Comparison of ENCODE assay signal across 13 mouse cellular contexts in genomic region chr2:137704948-137705723, GRCm38 (mm10).
DNase-seq lines count a peak whose midpoint lies in the region; ATAC-seq and TF ChIP-seq lines count a peak whose summit lies in the region.
"Had no signal": no experiment of that assay in that cellular context is flagged by ENCODE, and none has a peak within 500 bp of the region (broad histone marks: within the 10 kb centered on the region; RNA-seq: fewer than 3 reads in every experiment).

No protein-coding gene starts in this region.

- no peaks in the 10 kb centered on the region for H3K4me1 ChIP-seq in embryonic facial prominence, embryonic 11.5 days (ENCODE audit: control insufficient read depth, insufficient read depth, low read length)
- peaks cover 19% of the 10 kb centered on the region for H3K4me1 ChIP-seq in embryonic facial prominence, embryonic 10.5 days
- peaks cover 37% of the 10 kb centered on the region for H3K4me1 ChIP-seq in forebrain, embryonic 10.5 days
- 0 out of 2 replicates have a peak, but pooled peaks cover 8% of the 10 kb centered on the region for H3K4me1 ChIP-seq in hindbrain, postnatal 0 days (ENCODE audit: insufficient read depth, low read length)
- peaks cover 28% of the 10 kb centered on the region for H3K4me1 ChIP-seq in neural tube, embryonic 13.5 days (replicated peaks)
- H3K4me1 ChIP-seq in liver, embryonic 12.5 days: no peaks in the 10 kb centered on the region
- H3K4me1 ChIP-seq: lung, embryonic 15.5 days had no signal

- H3K27ac ChIP-seq in embryonic facial prominence, embryonic 11.5 days (replicated peaks; ENCODE audit: low read depth, low read length): no peak overlapping the region
- no peak overlapping the region for H3K27ac ChIP-seq in embryonic facial prominence, embryonic 10.5 days (replicated peaks)
- no peak overlapping the region for H3K27ac ChIP-seq in forebrain, embryonic 10.5 days
- no peak overlapping the region for H3K27ac ChIP-seq in hindbrain, postnatal 0 days
- H3K27ac ChIP-seq in neural tube, embryonic 13.5 days (replicated peaks): no peak overlapping the region
- H3K27ac ChIP-seq in liver, embryonic 12.5 days: no peak overlapping the region
- H3K27ac ChIP-seq: heart, embryonic 10.5 days; limb, embryonic 12.5 days; lung, embryonic 15.5 days had no signal

- H3K4me3 ChIP-seq in embryonic facial prominence, embryonic 11.5 days (ENCODE audit: low read depth, low read length): no peak overlapping the region
- no peak overlapping the region for H3K4me3 ChIP-seq in embryonic facial prominence, embryonic 10.5 days
- H3K4me3 ChIP-seq in forebrain, embryonic 10.5 days: no peak overlapping the region; the same call in 1 of the 2 replicates
- no peak overlapping the region for H3K4me3 ChIP-seq in hindbrain, postnatal 0 days (ENCODE audit: low read length)
- no peak overlapping the region for H3K4me3 ChIP-seq in neural tube, embryonic 13.5 days
- no peak overlapping the region for H3K4me3 ChIP-seq in liver, embryonic 12.5 days
- H3K4me3 ChIP-seq: limb, embryonic 12.5 days; lung, embryonic 15.5 days had no signal

- H3K36me3 ChIP-seq in embryonic facial prominence, embryonic 11.5 days (replicated peaks; ENCODE audit: control insufficient read depth, insufficient read depth, low read depth, low read length): no peaks in the 10 kb centered on the region
- no peaks in the 10 kb centered on the region for H3K36me3 ChIP-seq in embryonic facial prominence, embryonic 10.5 days (replicated peaks)
- H3K36me3 ChIP-seq in forebrain, embryonic 10.5 days (replicated peaks): no peaks in the 10 kb centered on the region
- no peaks in the 10 kb centered on the region for H3K36me3 ChIP-seq in hindbrain, postnatal 0 days (ENCODE audit: insufficient read depth, low read length)
- no peaks in the 10 kb centered on the region for H3K36me3 ChIP-seq in neural tube, embryonic 13.5 days
- no peaks in the 10 kb centered on the region for H3K36me3 ChIP-seq in liver, embryonic 12.5 days
- H3K36me3 ChIP-seq: heart, embryonic 10.5 days; limb, embryonic 12.5 days; lung, embryonic 15.5 days had no signal

- intact Hi-C loops in gastrocnemius, postnatal 36 days (cut with DNase I): no loop called here

- H3K9ac ChIP-seq in embryonic facial prominence, embryonic 11.5 days (replicated peaks; ENCODE audit: low read length): no peak overlapping the region
- no peak overlapping the region for H3K9ac ChIP-seq in hindbrain, postnatal 0 days (replicated peaks; ENCODE audit: low read length)
- no peak overlapping the region for H3K9ac ChIP-seq in neural tube, embryonic 13.5 days
- H3K9ac ChIP-seq in liver, embryonic 12.5 days: no peak overlapping the region
- H3K9ac ChIP-seq: limb, embryonic 12.5 days; lung, embryonic 15.5 days had no signal

- no peak overlapping the region for H3K4me2 ChIP-seq in embryonic facial prominence, embryonic 11.5 days (ENCODE audit: low read depth, low read length)
- H3K4me2 ChIP-seq in hindbrain, postnatal 0 days (ENCODE audit: low read depth, low read length): peak overlapping the region; percentile 40
- peak overlapping the region; percentile 46 for H3K4me2 ChIP-seq in neural tube, embryonic 13.5 days
- H3K4me2 ChIP-seq in liver, embryonic 12.5 days: no peak overlapping the region
- H3K4me2 ChIP-seq: limb, embryonic 12.5 days; lung, embryonic 15.5 days had no signal

- ATAC-seq in embryonic facial prominence, embryonic 11.5 days (replicated peaks; ENCODE audit: insufficient number of reproducible peaks, low FRiP score, low TSS enrichment, low read depth): peak; percentile 80
- no peak for ATAC-seq in hindbrain, postnatal 0 days
- peak; percentile 81 for ATAC-seq in neural tube, embryonic 13.5 days (ENCODE audit: low read depth)
- ATAC-seq in liver, embryonic 12.5 days: no peak
- ATAC-seq: inflammation-experienced regulatory T-cells, adult 6 months had no signal

- no peaks in the 10 kb centered on the region for H3K9me3 ChIP-seq in embryonic facial prominence, embryonic 11.5 days (replicated peaks; ENCODE audit: control insufficient read depth, low read length)
- H3K9me3 ChIP-seq in embryonic facial prominence, embryonic 10.5 days: no peaks in the 10 kb centered on the region
- H3K9me3 ChIP-seq in forebrain, embryonic 10.5 days: no peaks in the 10 kb centered on the region
- H3K9me3 ChIP-seq in hindbrain, postnatal 0 days (ENCODE audit: low read length): no peaks in the 10 kb centered on the region
- no peaks in the 10 kb centered on the region for H3K9me3 ChIP-seq in neural tube, embryonic 13.5 days
- H3K9me3 ChIP-seq in liver, embryonic 12.5 days (replicated peaks): no peaks in the 10 kb centered on the region
- H3K9me3 ChIP-seq: heart, embryonic 10.5 days; limb, embryonic 12.5 days; lung, embryonic 15.5 days had no signal

- WGBS in embryonic facial prominence, embryonic 11.5 days: 46% methylated on average over 12 of the region's 12 CpGs
- WGBS in embryonic facial prominence, embryonic 10.5 days: 52% methylated on average over 12 of the region's 12 CpGs
- WGBS in forebrain, embryonic 10.5 days: 23% methylated on average over 12 of the region's 12 CpGs
- 37% methylated on average over 12 of the region's 12 CpGs for WGBS in hindbrain, postnatal 0 days
- 10% methylated on average over 12 of the region's 12 CpGs for WGBS in neural tube, embryonic 13.5 days
- WGBS in liver, embryonic 12.5 days (ENCODE audit: insufficient replicate concordance): 45% methylated on average over 12 of the region's 12 CpGs

- TF ChIP-seq CTCF in hindbrain, postnatal 0 days (IDR thresholded peaks at IDR 0.05; ENCODE audit: low read depth): no peak

- H3K27me3 ChIP-seq in embryonic facial prominence, embryonic 11.5 days (ENCODE audit: control insufficient read depth, insufficient read depth, low read length): no peaks in the 10 kb centered on the region
- peaks cover 75% of the 10 kb centered on the region for H3K27me3 ChIP-seq in embryonic facial prominence, embryonic 10.5 days (replicated peaks; ENCODE audit: low read depth, poor library complexity, severe bottlenecking)
- H3K27me3 ChIP-seq in forebrain, embryonic 10.5 days (ENCODE audit: poor library complexity, severe bottlenecking): peaks cover 99% of the 10 kb centered on the region
- H3K27me3 ChIP-seq in hindbrain, postnatal 0 days (ENCODE audit: insufficient read depth, low read length): no peaks in the 10 kb centered on the region
- H3K27me3 ChIP-seq in neural tube, embryonic 13.5 days: peaks cover 87% of the 10 kb centered on the region
- H3K27me3 ChIP-seq in liver, embryonic 12.5 days (replicated peaks): no peaks in the 10 kb centered on the region
- H3K27me3 ChIP-seq: lung, embryonic 15.5 days had no signal

- no peak for DNase-seq in embryonic facial prominence, embryonic 11.5 days (ENCODE audit: low spot score)
- no peak for DNase-seq in embryonic facial prominence, embryonic 10.5 days (ENCODE audit: low spot score)
- peak; percentile 36 for DNase-seq in forebrain, embryonic 10.5 days (ENCODE audit: extremely low spot score, low spot score)
- DNase-seq in hindbrain, postnatal 0 days (ENCODE audit: low spot score): no peak
- no peak for DNase-seq in adrenal gland, postnatal 25 days
- no peak for DNase-seq in gastrocnemius, postnatal 36 days
- DNase-seq: adrenal gland, postnatal 14 days had no signal

Comparison
In these comparisons a context has a peak if more than half of its experiments do, and no peak if none do; other contexts are left out.
1. ATAC-seq: peak in embryonic facial prominence, embryonic 11.5 days (single experiment) and neural tube, embryonic 13.5 days (single experiment); none in hindbrain, postnatal 0 days (single experiment) and liver, embryonic 12.5 days (single experiment).
2. H3K4me2 ChIP-seq: peak in hindbrain, postnatal 0 days (single experiment) and neural tube, embryonic 13.5 days (single experiment); none in embryonic facial prominence, embryonic 11.5 days (single experiment) and liver, embryonic 12.5 days (single experiment).